Mouse (Mus musculus): ENCODE measurements around the gene Grik1. TPM values are rescaled to one million over a fixed set of nuclear protein-coding genes. Genes with fewer than 3 reads are reported as not detected.

Grik1 gene
- 10 to 100 TPM; 20.7 to 21.3 TPM for total RNA-seq (2021)

DNA sequence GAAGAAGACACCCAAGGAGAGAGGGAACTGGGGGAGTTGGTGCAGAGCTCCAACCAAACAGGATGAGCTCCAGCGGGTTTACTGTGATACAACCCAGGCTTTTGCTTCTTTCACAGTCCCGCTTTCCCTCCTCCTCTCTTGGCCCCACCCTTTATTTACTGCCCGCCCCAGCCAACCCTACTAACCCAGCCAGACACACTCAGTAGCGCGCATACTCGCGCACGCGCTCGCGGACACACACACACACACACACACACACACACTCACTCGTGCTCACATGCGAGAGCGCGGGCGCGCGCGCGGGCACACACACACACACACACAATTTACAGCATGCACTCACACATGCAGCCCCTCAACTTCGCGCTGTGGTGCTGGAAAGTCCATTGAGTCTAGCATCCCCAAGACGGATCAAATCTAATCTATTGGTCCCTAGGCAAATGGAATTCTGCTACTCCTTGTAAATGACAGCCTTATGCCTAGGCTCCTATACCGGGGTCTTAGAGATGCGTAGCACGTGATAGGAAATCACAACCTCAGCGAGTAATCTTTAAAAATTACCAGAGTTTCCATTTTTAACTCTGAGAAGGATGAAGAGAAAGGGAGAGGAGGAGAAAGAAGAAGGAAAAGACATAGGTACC, at the start of gene Grik1:
Grik1 (minus strand) TSS at position 134 of the 641 bp plus-strand sequence.
- intact Hi-C loops (cut with DNase I) = no loop called here
- DNase-seq (ENCODE audit: low spot score in 2 of 2) = peak; percentile 55

DNA sequence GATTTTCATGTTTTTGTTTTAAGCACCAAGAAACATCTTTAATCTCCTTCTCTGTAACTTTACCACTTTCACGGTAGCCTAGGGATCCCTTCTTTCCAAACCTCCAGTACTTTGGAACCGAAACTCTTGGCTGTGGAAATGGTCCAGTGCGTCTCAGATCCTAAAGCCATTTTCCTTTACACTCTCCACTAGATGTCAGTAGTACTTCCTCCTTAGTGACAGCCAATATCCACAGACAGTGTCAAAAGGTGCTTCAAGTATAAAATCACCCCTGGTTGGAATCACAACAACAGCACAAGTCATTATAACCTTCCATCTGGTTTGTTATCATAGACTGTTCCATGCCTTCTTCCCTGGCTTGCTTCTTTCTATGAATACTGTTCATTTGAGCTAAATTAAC, 4.1 kb upstream of the Grik1 start:
- no peak for DNase-seq (ENCODE audit: low spot score in 2 of 2)
- intact Hi-C loops (cut with DNase I) = no loop called here

DNA sequence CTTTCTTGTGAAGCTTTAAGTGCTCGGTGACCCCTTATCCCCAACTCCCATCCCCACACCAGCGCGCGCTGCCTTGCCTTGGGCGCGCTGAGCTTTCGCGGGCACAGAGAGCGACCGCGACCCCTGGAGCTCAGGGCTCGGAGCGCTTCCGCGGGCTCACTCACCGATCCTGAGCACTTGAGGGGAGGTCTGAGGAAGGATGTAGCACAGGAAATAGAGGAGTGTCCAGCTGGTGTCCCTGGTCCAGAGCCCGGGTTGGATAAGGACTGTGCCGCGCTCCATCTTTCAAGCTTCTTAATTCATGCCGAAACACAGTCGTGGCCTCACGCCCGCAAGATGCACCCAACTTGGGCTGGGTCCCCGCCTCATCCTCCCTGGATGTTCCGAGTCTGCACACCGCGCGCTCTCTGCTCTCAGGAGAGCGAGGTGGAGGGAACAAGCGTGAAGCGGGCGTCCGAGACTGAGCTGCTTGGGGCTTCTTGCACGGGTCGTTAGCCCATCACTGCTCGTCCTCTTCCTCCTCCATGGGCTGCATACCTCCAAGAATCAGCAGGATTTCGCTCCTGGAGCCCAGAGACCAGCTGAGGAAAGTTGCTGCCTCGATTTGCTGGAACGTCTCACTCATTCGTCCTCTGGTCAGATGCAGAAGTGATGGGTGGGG, 514 bp downstream of the Grik1 start:
- intact Hi-C loops (cut with DNase I) = no loop called here
- peak in 1 of 2 experiments; percentile 6 for DNase-seq (ENCODE audit: low spot score in 2 of 2)

DNA sequence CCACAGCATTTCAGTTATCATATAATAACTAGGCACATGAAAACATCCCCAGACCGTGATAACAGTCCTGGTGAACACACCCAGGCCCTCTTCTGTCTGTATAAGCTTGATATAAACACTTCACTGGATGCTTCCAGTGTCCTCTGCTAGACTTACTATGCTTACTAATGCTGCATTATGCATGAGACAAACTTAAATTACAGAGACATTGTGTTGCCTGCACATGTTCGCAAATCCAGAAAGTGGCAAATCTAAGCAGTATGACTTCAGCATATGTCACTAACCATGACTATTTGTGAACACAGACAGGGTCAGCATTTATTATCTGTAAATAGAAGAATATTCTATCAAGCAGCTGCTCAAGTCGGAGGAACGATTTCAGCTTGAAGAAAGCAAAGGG, 31.7 kb downstream of the Grik1 start:
- intact Hi-C loops (cut with DNase I) = no loop called here

GRCm38 (mm10) chr16:88257072-88257471, 33.0 kb downstream of the Grik1 start:
- intact Hi-C loops (cut with DNase I) = no loop called here
- no peak for DNase-seq (ENCODE audit: low spot score in 2 of 2)

More for the DNA sequence above, 31.7 kb downstream of the Grik1 start:
- no peak for DNase-seq (ENCODE audit: low spot score in 2 of 2)

DNA sequence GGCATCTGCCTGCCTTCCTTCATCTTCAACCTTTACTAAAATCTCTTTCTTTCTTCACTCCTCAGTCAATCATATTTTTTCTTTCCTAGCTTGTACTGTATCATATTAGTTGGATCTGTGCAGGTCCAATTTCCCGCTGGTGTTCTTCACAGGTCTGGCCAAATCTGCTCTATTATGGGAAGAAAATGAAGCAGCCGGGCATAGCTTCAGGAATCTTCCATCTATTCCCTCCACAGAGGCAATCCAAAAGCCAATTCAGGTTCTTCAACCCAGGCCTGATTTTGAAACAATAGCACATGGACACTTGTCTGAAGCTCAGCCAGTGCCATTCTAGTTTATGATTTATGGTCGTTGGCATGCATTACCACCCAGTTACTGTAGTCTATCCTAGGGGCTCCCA, 34.0 kb downstream of the Grik1 start:
- no peak for DNase-seq (ENCODE audit: low spot score in 2 of 2)
- intact Hi-C loops (cut with DNase I) = no loop called here

DNA sequence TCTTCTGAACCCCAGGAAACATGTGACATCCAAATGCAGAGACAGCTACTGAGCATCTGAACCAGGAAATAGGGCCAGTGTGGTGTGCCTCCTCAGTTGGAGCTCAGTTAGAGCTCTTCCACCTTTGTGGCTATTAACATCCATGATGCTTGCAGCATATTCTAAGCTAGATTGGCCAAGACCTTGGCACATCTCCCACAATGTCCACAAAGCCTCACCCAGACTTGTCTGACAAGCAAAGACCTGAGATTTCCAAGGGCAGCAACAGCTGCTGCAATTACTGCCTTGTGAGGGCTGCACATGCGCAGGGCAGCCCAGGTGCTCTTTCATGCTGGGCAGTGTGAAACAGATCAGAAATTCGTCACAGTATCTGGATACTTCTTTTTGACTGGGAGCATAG, 37.4 kb downstream of the Grik1 start:
- DNase-seq (ENCODE audit: low spot score in 2 of 2) = no peak
- intact Hi-C loops (cut with DNase I) = no loop called here

DNA sequence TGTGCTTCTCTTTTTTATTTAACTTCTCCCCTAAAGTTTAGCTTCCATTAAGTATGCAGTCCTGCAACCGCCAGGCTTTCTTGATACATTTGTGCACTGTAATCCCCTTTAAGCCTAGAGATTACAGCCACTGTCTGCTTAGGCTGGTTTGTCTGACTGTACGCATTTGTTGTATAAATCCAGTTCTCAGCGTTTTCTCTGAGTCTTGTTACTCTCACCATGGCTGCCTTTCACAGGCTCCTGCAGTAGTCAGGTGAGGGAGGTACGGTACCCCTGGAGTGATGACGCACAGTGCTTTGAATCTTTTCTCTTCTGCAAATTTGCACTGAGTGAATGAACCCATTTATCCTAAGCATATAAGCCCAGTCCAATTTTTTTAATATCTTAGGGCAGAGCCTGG, 39.0 kb downstream of the Grik1 start:
- intact Hi-C loops (cut with DNase I) = no loop called here
- no peak for DNase-seq (ENCODE audit: low spot score in 2 of 2)

GRCm38 (mm10) chr16:88249825-88250224, 40.2 kb downstream of the Grik1 start:
- no peak for DNase-seq (ENCODE audit: low spot score in 2 of 2)
- intact Hi-C loops (cut with DNase I) = no loop called here

GRCm38 (mm10) chr16:88247586-88247985, 42.5 kb downstream of the Grik1 start:
- DNase-seq (ENCODE audit: low spot score in 2 of 2) = no peak
- intact Hi-C loops (cut with DNase I) = no loop called here

GRCm38 (mm10) chr16:88244658-88245057, 45.4 kb downstream of the Grik1 start:
- intact Hi-C loops (cut with DNase I) = no loop called here
- DNase-seq (ENCODE audit: low spot score in 2 of 2) = peak in 1 of 2 experiments; percentile 6

- no peak for DNase-seq (ENCODE audit: low spot score in 2 of 2)
- intact Hi-C loops (cut with DNase I) = no loop called here
Measured at GRCm38 (mm10) chr16:88225616-88226015, 64.4 kb downstream of the Grik1 start.

GRCm38 (mm10) chr16:88221932-88222331, 68.1 kb downstream of the Grik1 start:
- intact Hi-C loops (cut with DNase I) = no loop called here
- no peak for DNase-seq (ENCODE audit: low spot score in 2 of 2)

- intact Hi-C loops (cut with DNase I) = no loop called here
- no peak for DNase-seq (ENCODE audit: low spot score in 2 of 2)
Measured at GRCm38 (mm10) chr16:88212531-88212930, 77.5 kb downstream of the Grik1 start.

GRCm38 (mm10) chr16:88211852-88212251, 78.2 kb downstream of the Grik1 start:
- peak in 1 of 2 experiments; percentile 12 for DNase-seq (ENCODE audit: low spot score in 2 of 2)
- intact Hi-C loops (cut with DNase I) = no loop called here

- intact Hi-C loops (cut with DNase I) = loop anchor here (1.0 to 10.0 kb wide), 3 partner anchors 363 to 1560 kb away; no protein-coding TSS in a partner anchor
- peak; percentile 64 to 74 for DNase-seq (ENCODE audit: low spot score in 2 of 2)
Measured at GRCm38 (mm10) chr16:88204400-88204799, 85.7 kb downstream of the Grik1 start.

DNA sequence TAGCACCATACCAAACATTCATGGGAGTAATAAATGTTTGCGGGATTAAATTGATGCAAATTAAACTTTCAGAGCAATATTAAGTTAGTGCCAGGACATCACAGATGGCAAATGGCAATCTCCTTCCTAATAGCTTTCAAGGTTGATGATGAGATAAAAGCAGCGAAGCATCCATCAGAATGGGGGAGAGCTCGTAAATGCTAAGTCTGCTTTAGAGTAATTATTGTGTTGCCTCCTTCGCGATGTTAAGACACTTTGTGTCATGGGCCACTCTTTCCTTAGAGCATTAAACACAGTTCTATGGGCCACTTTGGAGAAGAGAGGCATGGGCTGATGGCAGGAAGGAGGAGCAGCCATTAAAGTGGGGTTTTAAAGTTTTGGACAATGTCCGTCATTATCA, 86.1 kb downstream of the Grik1 start:
- intact Hi-C loops (cut with DNase I) = loop anchor here (1.0 to 10.0 kb wide), 3 partner anchors 363 to 1561 kb away; no protein-coding TSS in a partner anchor
- no peak for DNase-seq (ENCODE audit: low spot score in 2 of 2)

- DNase-seq (ENCODE audit: low spot score in 2 of 2) = peak in 1 of 2 experiments; percentile 87
- intact Hi-C loops (cut with DNase I) = loop anchor here (5.0 kb wide), 2 partner anchors 325 to 350 kb away; no protein-coding TSS in a partner anchor
Measured at GRCm38 (mm10) chr16:88187433-88188037, 102.5 kb downstream of the Grik1 start.

- intact Hi-C loops (cut with DNase I) = no loop called here
- no peak for DNase-seq (ENCODE audit: low spot score in 2 of 2)
Measured at GRCm38 (mm10) chr16:88178813-88179212, 111.3 kb downstream of the Grik1 start.

GRCm38 (mm10) chr16:88177364-88177763, 112.7 kb downstream of the Grik1 start:
- intact Hi-C loops (cut with DNase I) = no loop called here

More at GRCm38 (mm10) chr16:88177364-88177763, 112.7 kb downstream of the Grik1 start:
- DNase-seq (ENCODE audit: low spot score in 2 of 2) = no peak
